Mouse (Mus musculus): ENCODE measurements around the gene Alox12b. TPM values are rescaled to one million over a fixed set of nuclear protein-coding genes. Genes with fewer than 3 reads are reported as not detected.

Gene Alox12b
- polyA plus RNA-seq, 1 experiment = not detected

DNA sequence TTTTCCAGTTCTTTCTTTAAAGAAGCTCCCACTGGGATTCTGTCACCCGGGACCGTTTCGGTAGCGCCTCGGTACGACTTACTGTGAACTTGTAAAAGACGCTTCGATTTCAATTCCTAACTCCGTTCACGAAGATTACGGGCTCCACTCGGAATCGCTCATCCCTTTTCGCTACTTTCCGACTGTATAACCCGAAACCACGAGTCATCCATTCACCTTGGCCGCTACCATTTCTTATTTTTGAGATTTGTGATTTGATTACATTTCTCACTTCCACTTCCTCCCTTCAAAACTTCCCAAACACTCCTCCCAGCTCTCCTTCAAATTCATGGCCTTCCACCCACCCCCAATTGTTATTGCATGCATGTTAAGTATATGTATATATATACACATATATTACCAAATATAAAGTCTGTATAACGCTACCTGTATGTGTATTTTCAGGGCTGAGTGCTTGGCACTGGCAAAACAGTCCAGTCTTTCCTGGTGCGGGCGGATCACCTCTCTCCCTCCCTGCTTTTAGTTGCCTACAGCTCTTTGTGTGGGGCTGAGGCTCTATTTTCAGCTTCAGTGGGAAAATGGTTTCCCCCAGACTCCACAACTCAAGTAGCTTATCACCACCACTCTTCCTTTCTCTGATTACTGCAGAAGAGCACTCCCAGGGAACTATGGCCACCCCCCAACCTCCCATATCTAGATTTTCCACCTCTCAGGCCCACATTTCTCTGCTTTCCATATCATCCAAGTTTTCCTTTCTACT, 45.6 kb upstream of the Alox12b start:
- Histone ChIP-seq H3K9me3 (replicated peaks; ENCODE audit: control insufficient read depth, insufficient read depth, low read length, poor library complexity, severe bottlenecking) (no peaks in the 10 kb centered on the region), H3K36me3 (ENCODE audit: control insufficient read depth, insufficient read depth, low read length, poor library complexity, severe bottlenecking) (no peaks in the 10 kb centered on the region), H3K4me1 (ENCODE audit: control insufficient read depth, insufficient read depth, low read length) (peaks cover 4% of the 10 kb centered on the region), H3K27me3 (ENCODE audit: control insufficient read depth, insufficient read depth, low read length, poor library complexity, severe bottlenecking) (no peaks in the 10 kb centered on the region), H3K4me3 (ENCODE audit: low read depth, low read length) (peak overlapping the region; percentile 84), H3K27ac (ENCODE audit: insufficient read depth, low read length) (no peak overlapping the region), H3K9ac (ENCODE audit: low read depth, poor library complexity, severe bottlenecking) (peak overlapping the region; percentile 39; the same call in 1 of the 2 replicates)
- TF ChIP-seq CTCF (IDR thresholded peaks at IDR 0.05; ENCODE audit: low read depth, low read length) (no peak), POLR2A (IDR thresholded peaks at IDR 0.05; ENCODE audit: insufficient read depth, low read length) (no peak), EP300 (IDR thresholded peaks at IDR 0.05; ENCODE audit: insufficient read depth, low read depth, low read length) (no peak)

GRCm38 (mm10) chr11:69111865-69112264, 44.9 kb upstream of the Alox12b start:
- H3K27ac ChIP-seq (ENCODE audit: insufficient read depth, low read length) = no peak overlapping the region
- H3K4me1 ChIP-seq (ENCODE audit: control insufficient read depth, insufficient read depth, low read length) = peaks cover 4% of the 10 kb centered on the region
- peaks cover 2% of the 10 kb centered on the region; the same call in 1 of the 2 replicates for H3K27me3 ChIP-seq (ENCODE audit: control insufficient read depth, insufficient read depth, low read length, poor library complexity, severe bottlenecking)
- no peaks in the 10 kb centered on the region for H3K36me3 ChIP-seq (ENCODE audit: control insufficient read depth, insufficient read depth, low read length, poor library complexity, severe bottlenecking)
- H3K9me3 ChIP-seq (replicated peaks; ENCODE audit: control insufficient read depth, insufficient read depth, low read length, poor library complexity, severe bottlenecking) = no peaks in the 10 kb centered on the region
- no peak overlapping the region for H3K4me3 ChIP-seq (ENCODE audit: low read depth, low read length)
- no peak for TF ChIP-seq EP300 (IDR thresholded peaks at IDR 0.05; ENCODE audit: insufficient read depth, low read depth, low read length)
- no peak overlapping the region for H3K9ac ChIP-seq (ENCODE audit: low read depth, poor library complexity, severe bottlenecking)

DNA sequence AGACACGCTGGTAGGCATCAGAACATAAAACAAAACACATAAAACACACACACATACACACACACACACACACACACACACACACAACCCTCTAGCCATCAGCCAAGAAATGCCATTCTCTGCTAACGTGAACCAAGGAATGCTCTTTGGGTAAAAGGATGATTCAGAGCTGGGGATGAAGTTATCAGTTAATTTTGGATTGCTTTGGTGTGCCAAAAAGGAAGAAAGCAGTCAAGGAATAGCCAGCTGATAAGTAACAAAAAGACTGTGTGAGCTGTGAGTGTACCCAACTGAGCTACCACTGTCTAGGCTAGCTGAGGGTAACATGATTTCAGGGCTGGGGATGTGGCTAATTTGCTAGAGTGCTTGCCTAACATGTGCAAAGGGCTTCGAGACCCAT, 42.8 kb upstream of the Alox12b start:
- TF ChIP-seq POLR2A (IDR thresholded peaks at IDR 0.05; ENCODE audit: insufficient read depth, low read length) (no peak), EP300 (IDR thresholded peaks at IDR 0.05; ENCODE audit: insufficient read depth, low read depth, low read length) (no peak), CTCF (IDR thresholded peaks at IDR 0.05; ENCODE audit: low read depth, low read length) (no peak)
- H3K9me3 ChIP-seq (replicated peaks; ENCODE audit: control insufficient read depth, insufficient read depth, low read length, poor library complexity, severe bottlenecking) = no peaks in the 10 kb centered on the region
- no peaks in the 10 kb centered on the region for H3K36me3 ChIP-seq (ENCODE audit: control insufficient read depth, insufficient read depth, low read length, poor library complexity, severe bottlenecking)
- H3K27ac ChIP-seq (ENCODE audit: insufficient read depth, low read length) = no peak overlapping the region
- H3K4me3 ChIP-seq (ENCODE audit: low read depth, low read length) = no peak overlapping the region
- peaks cover 5% of the 10 kb centered on the region; the same call in 1 of the 2 replicates for H3K27me3 ChIP-seq (ENCODE audit: control insufficient read depth, insufficient read depth, low read length, poor library complexity, severe bottlenecking)
- H3K4me1 ChIP-seq (ENCODE audit: control insufficient read depth, insufficient read depth, low read length) = peaks cover 4% of the 10 kb centered on the region
- H3K9ac ChIP-seq (ENCODE audit: low read depth, poor library complexity, severe bottlenecking) = no peak overlapping the region

- no peaks in the 10 kb centered on the region for H3K36me3 ChIP-seq (ENCODE audit: control insufficient read depth, insufficient read depth, low read length, poor library complexity, severe bottlenecking)
- H3K27me3 ChIP-seq (ENCODE audit: control insufficient read depth, insufficient read depth, low read length, poor library complexity, severe bottlenecking) = peaks cover 5% of the 10 kb centered on the region; the same call in 1 of the 2 replicates
- H3K4me3 ChIP-seq (ENCODE audit: low read depth, low read length) = no peak overlapping the region
- TF ChIP-seq POLR2A (IDR thresholded peaks at IDR 0.05; ENCODE audit: insufficient read depth, low read length) (no peak), CTCF (IDR thresholded peaks at IDR 0.05; ENCODE audit: low read depth, low read length) (no peak), EP300 (IDR thresholded peaks at IDR 0.05; ENCODE audit: insufficient read depth, low read depth, low read length) (no peak)
- no peak overlapping the region for H3K27ac ChIP-seq (ENCODE audit: insufficient read depth, low read length)
- peaks cover under 1% of the 10 kb centered on the region for H3K4me1 ChIP-seq (ENCODE audit: control insufficient read depth, insufficient read depth, low read length)
- H3K9ac ChIP-seq (ENCODE audit: low read depth, poor library complexity, severe bottlenecking) = no peak overlapping the region
- H3K9me3 ChIP-seq (replicated peaks; ENCODE audit: control insufficient read depth, insufficient read depth, low read length, poor library complexity, severe bottlenecking) = no peaks in the 10 kb centered on the region
These were observed 42.2 kb upstream of the Alox12b start for GRCm38 (mm10) chr11:69114621-69115020.

- no peak overlapping the region for H3K4me3 ChIP-seq (ENCODE audit: low read depth, low read length)
- no peak overlapping the region for H3K9ac ChIP-seq (ENCODE audit: low read depth, poor library complexity, severe bottlenecking)
- no peaks in the 10 kb centered on the region for H3K9me3 ChIP-seq (replicated peaks; ENCODE audit: control insufficient read depth, insufficient read depth, low read length, poor library complexity, severe bottlenecking)
- no peaks in the 10 kb centered on the region for H3K4me1 ChIP-seq (ENCODE audit: control insufficient read depth, insufficient read depth, low read length)
- H3K27me3 ChIP-seq (ENCODE audit: control insufficient read depth, insufficient read depth, low read length, poor library complexity, severe bottlenecking) = peaks cover 22% of the 10 kb centered on the region
- H3K27ac ChIP-seq (ENCODE audit: insufficient read depth, low read length) = no peak overlapping the region
- no peaks in the 10 kb centered on the region for H3K36me3 ChIP-seq (ENCODE audit: control insufficient read depth, insufficient read depth, low read length, poor library complexity, severe bottlenecking)
- TF ChIP-seq EP300 (IDR thresholded peaks at IDR 0.05; ENCODE audit: insufficient read depth, low read depth, low read length) (no peak), CTCF (IDR thresholded peaks at IDR 0.05; ENCODE audit: low read depth, low read length) (no peak), POLR2A (IDR thresholded peaks at IDR 0.05; ENCODE audit: insufficient read depth, low read length) (no peak)
These were observed 39.9 kb upstream of the Alox12b start for GRCm38 (mm10) chr11:69116843-69117242.

Data from ES-Bruce4 (cell line).